Mouse (Mus musculus) forebrain, embryonic 16.5 days (tissue): ENCODE data around the gene Tmem198. TPM values are rescaled to one million over a fixed set of nuclear protein-coding genes. Genes with fewer than 3 reads are reported as not detected.

Source experiments
- ATAC-seq: fragments of 200-750 bp; cut with Nextera tagmentation; 2 replicates; pipeline ENCODE4 v1.8.0; 2017; ENCODE audit warnings: mild to moderate bottlenecking, moderate library complexity
- H3K27ac ChIP-seq: fragments of 300-500 bp; sonication (generic); 2 replicates; pipeline ENCODE4 v1.5.1; 2014; ENCODE audit warnings: low read length, control low read depth
- H3K27me3 ChIP-seq: fragments of 300-500 bp; sonication (generic); replicated peaks from 2 replicates; pipeline ENCODE4 v1.6.1; 2014; ENCODE audit warnings: low read length; ENCODE audit not compliant: control insufficient read depth, insufficient read depth
- H3K36me3 ChIP-seq: fragments of 300-500 bp; sonication (generic); 2 replicates; pipeline ENCODE4 v1.6.1; 2014; ENCODE audit not compliant: control insufficient read depth, insufficient read depth
- H3K4me1 ChIP-seq: fragments of 300-500 bp; sonication (generic); replicated peaks from 2 replicates; pipeline ENCODE4 v1.6.1; 2014; ENCODE audit warnings: low read length; ENCODE audit not compliant: control insufficient read depth, insufficient read depth
- H3K4me2 ChIP-seq: fragments of 300-500 bp; sonication (generic); 2 replicates; pipeline ENCODE4 v1.6.1; 2014; ENCODE audit warnings: mild to moderate bottlenecking, low read length, control low read depth
- H3K4me3 ChIP-seq: fragments of 300-500 bp; sonication (generic); replicated peaks from 2 replicates; pipeline ENCODE4 v1.5.1; 2014; ENCODE audit warnings: mild to moderate bottlenecking, low read length, control low read depth
- H3K9ac ChIP-seq: fragments of 300-500 bp; sonication (generic); replicated peaks from 2 replicates; pipeline ENCODE4 v1.6.1; 2014; ENCODE audit warnings: low read depth, low read length, control low read depth
- H3K9me3 ChIP-seq: fragments of 300-500 bp; sonication (generic); 2 replicates; pipeline ENCODE4 v1.6.1; 2016; ENCODE audit warnings: low read length; ENCODE audit not compliant: control insufficient read depth
- WGBS: fragments of 180-500 bp; shearing (Covaris S2); extraction: QIAGEN DNeasy Blood & Tissue Kit; methylation state at CpG from one replicate; pipeline ENCODE4 v1.1.7; 2014; 5-methylcytosine and 5-hydroxymethylcytosine counted together
- polyA plus RNA-seq: library from polyadenylated mRNA; unstranded; fragments of >200 nt; fragmentation: Nextera tagmentation; extraction: Ambion mirVana; gene quantifications from 2 replicates; pipeline ENCODE4 v1.2.1, GENCODE M21; 2015

The Tmem198 gene
- polyA plus RNA-seq, 1 experiment from 2014 or later = 60.5 TPM

- Histone ChIP-seq H3K4me1 (no peaks in the 10 kb centered on the region), H3K4me3 (no peak overlapping the region), H3K36me3 (peaks cover 5% of the 10 kb centered on the region), H3K4me2 (no peak overlapping the region), H3K27me3 (no peaks in the 10 kb centered on the region), H3K9ac (no peak overlapping the region), H3K27ac (no peak overlapping the region), H3K9me3 (no peaks in the 10 kb centered on the region)
- ATAC-seq = 0 out of 2 replicates have a peak, but pooled peaks have one; percentile 23
- WGBS = 48% methylated on average over 12 of the region's 12 CpGs
Measured at GRCm38 (mm10) chr1:75494878-75495548, 15.7 kb downstream of the Tmem198 start.

- no peak overlapping the region for H3K4me3 ChIP-seq
- H3K27ac ChIP-seq = no peak overlapping the region
- ATAC-seq = no peak
- no peak overlapping the region for H3K4me2 ChIP-seq
- H3K27me3 ChIP-seq = no peaks in the 10 kb centered on the region
- 89% methylated on average over 4 of the region's 4 CpGs for WGBS
- peaks cover under 1% of the 10 kb centered on the region for H3K4me1 ChIP-seq
- no peaks in the 10 kb centered on the region for H3K9me3 ChIP-seq
- H3K9ac ChIP-seq = no peak overlapping the region
- H3K36me3 ChIP-seq = peaks cover 23% of the 10 kb centered on the region
Measured at GRCm38 (mm10) chr1:75498897-75499296, 19.6 kb downstream of the Tmem198 start.

GRCm38 (mm10) chr1:75499441-75499840 lies 20.1 kb downstream of the Tmem198 start:
- Histone ChIP-seq H3K36me3 (peaks cover 23% of the 10 kb centered on the region), H3K27me3 (no peaks in the 10 kb centered on the region), H3K9ac (no peak overlapping the region), H3K4me3 (no peak overlapping the region), H3K4me1 (peaks cover 6% of the 10 kb centered on the region), H3K27ac (no peak overlapping the region), H3K4me2 (no peak overlapping the region), H3K9me3 (no peaks in the 10 kb centered on the region)
- 88% methylated on average over 7 of the region's 7 CpGs for WGBS
- ATAC-seq = no peak

GRCm38 (mm10) chr1:75501905-75502304 lies 22.6 kb downstream of the Tmem198 start:
- Histone ChIP-seq H3K4me1 (peaks cover 18% of the 10 kb centered on the region), H3K9me3 (no peaks in the 10 kb centered on the region), H3K36me3 (peaks cover 23% of the 10 kb centered on the region), H3K4me2 (no peak overlapping the region), H3K9ac (no peak overlapping the region), H3K27ac (no peak overlapping the region), H3K4me3 (no peak overlapping the region), H3K27me3 (no peaks in the 10 kb centered on the region)
- no peak for ATAC-seq
- WGBS = 97% methylated on average over 9 of the region's 9 CpGs

GRCm38 (mm10) chr1:75502945-75503650 lies 23.8 kb downstream of the Tmem198 start:
- H3K27ac ChIP-seq = no peak overlapping the region
- H3K36me3 ChIP-seq = peaks cover 23% of the 10 kb centered on the region
- peaks cover 25% of the 10 kb centered on the region for H3K4me1 ChIP-seq
- no peaks in the 10 kb centered on the region for H3K9me3 ChIP-seq
- H3K9ac ChIP-seq = no peak overlapping the region
- WGBS = 91% methylated on average over 23 of the region's 25 CpGs
- H3K27me3 ChIP-seq = no peaks in the 10 kb centered on the region
- H3K4me3 ChIP-seq = no peak overlapping the region
- no peak for ATAC-seq
- H3K4me2 ChIP-seq = no peak overlapping the region

- Histone ChIP-seq H3K36me3 (peaks cover 23% of the 10 kb centered on the region), H3K4me2 (no peak overlapping the region), H3K27me3 (no peaks in the 10 kb centered on the region), H3K9me3 (no peaks in the 10 kb centered on the region), H3K9ac (no peak overlapping the region), H3K4me3 (no peak overlapping the region), H3K4me1 (peaks cover 25% of the 10 kb centered on the region), H3K27ac (no peak overlapping the region)
- 78% methylated on average over 23 of the region's 23 CpGs for WGBS
- no peak for ATAC-seq
Measured at GRCm38 (mm10) chr1:75503651-75503980, 24.3 kb downstream of the Tmem198 start.

- peak overlapping the region; percentile 88 for H3K4me3 ChIP-seq
- H3K27me3 ChIP-seq = no peaks in the 10 kb centered on the region
- ATAC-seq = no peak
- H3K9ac ChIP-seq = peak overlapping the region; percentile 87
- no peak overlapping the region; the same call in 1 of the 2 replicates for H3K27ac ChIP-seq
- H3K36me3 ChIP-seq = peaks cover 23% of the 10 kb centered on the region
- WGBS = 64% methylated on average over 9 of the region's 9 CpGs
- H3K9me3 ChIP-seq = no peaks in the 10 kb centered on the region
- peak overlapping the region; percentile 92 for H3K4me2 ChIP-seq
- H3K4me1 ChIP-seq = peaks cover 25% of the 10 kb centered on the region
Measured at GRCm38 (mm10) chr1:75504256-75505045, 25.1 kb downstream of the Tmem198 start.

- Histone ChIP-seq H3K9me3 (no peaks in the 10 kb centered on the region), H3K4me3 (peak overlapping the region; percentile 88), H3K9ac (peak overlapping the region; percentile 87), H3K36me3 (peaks cover 16% of the 10 kb centered on the region), H3K27ac (peak overlapping the region; percentile 81), H3K27me3 (no peaks in the 10 kb centered on the region), H3K4me2 (peak overlapping the region; percentile 92), H3K4me1 (peaks cover 25% of the 10 kb centered on the region)
- WGBS = under 1% methylated on average over 83 of the region's 84 CpGs
- peak; percentile 82 for ATAC-seq
Measured at GRCm38 (mm10) chr1:75505159-75505955, 26.0 kb downstream of the Tmem198 start.
